Mouse (Mus musculus) lung, postnatal 0 days (tissue): ENCODE results near the gene Sorbs1. TPM values are rescaled to one million over a fixed set of nuclear protein-coding genes. Genes with fewer than 3 reads are reported as not detected.

ENCODE experiments used
- ATAC-seq: fragments of 200-750 bp; cut with Nextera tagmentation; 2 replicates; pipeline ENCODE4 v1.8.0; 2017; ENCODE audit warnings: moderate library complexity
- DNase-seq: peaks from one replicate; pipeline ENCODE4 v3.0.0-alpha.2; 2016; ENCODE audit warnings: low spot score
- H3K27ac ChIP-seq: fragments of 300-500 bp; sonication (generic); 2 replicates; pipeline ENCODE4 v1.5.1; 2014; ENCODE audit warnings: antibody characterized with exemption, mild to moderate bottlenecking, low read length, mixed read lengths
- H3K27me3 ChIP-seq: fragments of 300-500 bp; sonication (generic); replicated peaks from 2 replicates; pipeline ENCODE4 v1.6.1; 2014; ENCODE audit warnings: low read length, mixed read lengths; ENCODE audit not compliant: insufficient read depth
- H3K36me3 ChIP-seq: fragments of 300-500 bp; sonication (generic); 2 replicates; pipeline ENCODE4 v1.6.1; 2014; ENCODE audit warnings: low read length, mixed read lengths; ENCODE audit not compliant: insufficient read depth
- H3K4me1 ChIP-seq: fragments of 300-500 bp; sonication (generic); 2 replicates; pipeline ENCODE4 v1.6.1; 2014; ENCODE audit warnings: antibody characterized with exemption, low read depth, low read length, mixed read lengths; ENCODE audit not compliant: insufficient read depth
- H3K4me2 ChIP-seq: fragments of 300-500 bp; sonication (generic); replicated peaks from 2 replicates; pipeline ENCODE4 v1.6.1; 2014; ENCODE audit warnings: low read depth, mild to moderate bottlenecking, low read length, moderate library complexity, mixed read lengths
- H3K4me3 ChIP-seq: fragments of 300-500 bp; sonication (generic); 2 replicates; pipeline ENCODE4 v1.5.1; 2014; ENCODE audit warnings: low read depth, low read length
- H3K9ac ChIP-seq: fragments of 300-500 bp; sonication (generic); replicated peaks from 2 replicates; pipeline ENCODE4 v1.6.1; 2014; ENCODE audit warnings: low read depth, mild to moderate bottlenecking
- H3K9me3 ChIP-seq: fragments of 300-500 bp; sonication (generic); 2 replicates; pipeline ENCODE4 v1.6.1; 2016; ENCODE audit warnings: low read length, mixed read lengths
- CTCF ChIP-seq: IDR thresholded peaks from 2 replicates; pipeline ENCODE4 v1.5.1; 2016; ENCODE audit warnings: antibody characterized with exemption, mild to moderate bottlenecking
- EP300 ChIP-seq: IDR thresholded peaks from 2 replicates; pipeline ENCODE4 v1.6.1; 2016; ENCODE audit warnings: antibody characterized with exemption, mild to moderate bottlenecking, control low read depth
- WGBS: fragments of 180-500 bp; shearing (Covaris S2); extraction: QIAGEN DNeasy Blood & Tissue Kit; methylation state at CpG from one replicate; pipeline ENCODE4 v1.1.7; 2014; 5-methylcytosine and 5-hydroxymethylcytosine counted together
- polyA plus RNA-seq: library from polyadenylated mRNA; unstranded; fragments of >200 nt; fragmentation: Nextera tagmentation; extraction: Ambion mirVana; gene quantifications from 2 replicates; pipeline ENCODE4 v1.2.1, GENCODE M21; 2015

The Sorbs1 gene
- polyA plus RNA-seq, 1 experiment from 2014 or later, result 36.4 TPM

GRCm38 (mm10) chr19:40417155-40417821 is 96.3 kb downstream of the Sorbs1 start:
- TF ChIP-seq EP300 (no peak), CTCF (no peak)
- Histone ChIP-seq H3K36me3 (no peaks in the 10 kb centered on the region), H3K4me2 (no peak overlapping the region), H3K27me3 (no peaks in the 10 kb centered on the region), H3K27ac (0 out of 2 replicates have a peak overlapping the region, but pooled peaks have one; percentile 9), H3K9me3 (no peaks in the 10 kb centered on the region), H3K9ac (no peak overlapping the region), H3K4me1 (0 out of 2 replicates have a peak, but pooled peaks cover 2% of the 10 kb centered on the region), H3K4me3 (no peak overlapping the region)
- 45% methylated on average over 8 of the region's 8 CpGs for WGBS
- DNase-seq (no peak), ATAC-seq (no peak)

- DNase-seq, result no peak
- no peak overlapping the region for H3K4me3 ChIP-seq
- no peaks in the 10 kb centered on the region for H3K9me3 ChIP-seq
- H3K36me3 ChIP-seq, result no peaks in the 10 kb centered on the region
- TF ChIP-seq EP300 (no peak), CTCF (no peak)
- WGBS, result 95% methylated on average over 1 of the region's 1 CpGs
- H3K4me1 ChIP-seq, result 0 out of 2 replicates have a peak, but pooled peaks cover 2% of the 10 kb centered on the region
- ATAC-seq, result no peak
- no peaks in the 10 kb centered on the region for H3K27me3 ChIP-seq
- no peak overlapping the region for H3K9ac ChIP-seq
- no peak overlapping the region for H3K4me2 ChIP-seq
- H3K27ac ChIP-seq, result no peak overlapping the region
Measured at GRCm38 (mm10) chr19:40415725-40416124, 97.9 kb downstream of the Sorbs1 start.

GRCm38 (mm10) chr19:40414798-40415475 is 98.6 kb downstream of the Sorbs1 start:
- Histone ChIP-seq H3K36me3 (no peaks in the 10 kb centered on the region), H3K9ac (no peak overlapping the region), H3K4me2 (no peak overlapping the region), H3K4me3 (no peak overlapping the region), H3K9me3 (no peaks in the 10 kb centered on the region), H3K4me1 (0 out of 2 replicates have a peak, but pooled peaks cover 2% of the 10 kb centered on the region), H3K27ac (peak overlapping the region; percentile 40), H3K27me3 (no peaks in the 10 kb centered on the region)
- DNase-seq (peak; percentile 38), ATAC-seq (peak; percentile 33; the same call in 1 of the 2 replicates)
- 56% methylated on average over 11 of the region's 11 CpGs for WGBS
- TF ChIP-seq CTCF (no peak), EP300 (no peak)

GRCm38 (mm10) chr19:40414386-40414785 is 99.2 kb downstream of the Sorbs1 start:
- no peak overlapping the region for H3K4me2 ChIP-seq
- H3K27ac ChIP-seq, result no peak overlapping the region
- H3K4me3 ChIP-seq, result no peak overlapping the region
- ATAC-seq (no peak), DNase-seq (no peak)
- WGBS, result 61% methylated on average over 6 of the region's 6 CpGs
- H3K9me3 ChIP-seq, result no peaks in the 10 kb centered on the region
- H3K4me1 ChIP-seq, result 0 out of 2 replicates have a peak, but pooled peaks cover 2% of the 10 kb centered on the region
- no peak for TF ChIP-seq EP300
- TF ChIP-seq CTCF, result no peak
- no peak overlapping the region for H3K9ac ChIP-seq
- no peaks in the 10 kb centered on the region for H3K36me3 ChIP-seq
- no peaks in the 10 kb centered on the region for H3K27me3 ChIP-seq

- peak; percentile 8; the same call in 1 of the 2 replicates for ATAC-seq
- WGBS, result 49% methylated on average over 6 of the region's 6 CpGs
- Histone ChIP-seq H3K4me2 (no peak overlapping the region), H3K36me3 (no peaks in the 10 kb centered on the region), H3K9ac (no peak overlapping the region), H3K9me3 (no peaks in the 10 kb centered on the region), H3K4me1 (no peaks in the 10 kb centered on the region), H3K27me3 (no peaks in the 10 kb centered on the region), H3K4me3 (no peak overlapping the region), H3K27ac (no peak overlapping the region)
- TF ChIP-seq EP300 (no peak), CTCF (no peak)
- DNase-seq, result peak; percentile 42
Measured at GRCm38 (mm10) chr19:40411379-40411813, 102.2 kb downstream of the Sorbs1 start.

- H3K36me3 ChIP-seq, result no peaks in the 10 kb centered on the region
- ATAC-seq (no peak), DNase-seq (no peak)
- no peaks in the 10 kb centered on the region for H3K9me3 ChIP-seq
- TF ChIP-seq CTCF (no peak), EP300 (no peak)
- no peaks in the 10 kb centered on the region for H3K27me3 ChIP-seq
- no peak overlapping the region for H3K27ac ChIP-seq
- peaks cover 4% of the 10 kb centered on the region; the same call in 1 of the 2 replicates for H3K4me1 ChIP-seq
- no peak overlapping the region for H3K9ac ChIP-seq
- no peak overlapping the region for H3K4me3 ChIP-seq
- WGBS, result 57% methylated on average over 4 of the region's 4 CpGs
- H3K4me2 ChIP-seq, result no peak overlapping the region
Measured at GRCm38 (mm10) chr19:40410511-40410910, 103.1 kb downstream of the Sorbs1 start.
